Mouse (Mus musculus): ENCODE data around the gene Nfasc. TPM values are rescaled to one million over a fixed set of nuclear protein-coding genes. Genes with fewer than 3 reads are reported as not detected.

The Nfasc gene
- total RNA-seq, 2 experiments from 2014 or later = 2.7 to 5.0 TPM

DNA sequence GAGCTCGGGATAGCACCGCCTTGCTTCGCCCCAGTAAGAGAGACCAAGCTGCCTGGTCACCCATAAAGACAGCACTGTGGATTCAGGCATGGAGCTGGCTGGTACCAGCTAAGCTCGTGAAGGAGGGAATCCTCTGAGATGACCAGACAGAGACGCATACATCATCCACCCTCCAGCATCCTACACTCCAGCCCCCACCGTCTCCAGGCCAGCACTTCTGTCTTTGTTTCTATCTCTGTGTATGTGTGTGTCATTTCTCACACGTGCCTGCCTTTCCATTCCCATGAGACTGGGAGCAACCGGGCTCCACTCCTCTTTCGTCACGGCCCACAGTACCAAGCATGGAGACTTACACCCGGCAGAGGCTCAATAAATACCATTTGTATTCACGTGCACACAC is 9.3 kb downstream of the Nfasc start:
- DNase-seq = no peak

DNA sequence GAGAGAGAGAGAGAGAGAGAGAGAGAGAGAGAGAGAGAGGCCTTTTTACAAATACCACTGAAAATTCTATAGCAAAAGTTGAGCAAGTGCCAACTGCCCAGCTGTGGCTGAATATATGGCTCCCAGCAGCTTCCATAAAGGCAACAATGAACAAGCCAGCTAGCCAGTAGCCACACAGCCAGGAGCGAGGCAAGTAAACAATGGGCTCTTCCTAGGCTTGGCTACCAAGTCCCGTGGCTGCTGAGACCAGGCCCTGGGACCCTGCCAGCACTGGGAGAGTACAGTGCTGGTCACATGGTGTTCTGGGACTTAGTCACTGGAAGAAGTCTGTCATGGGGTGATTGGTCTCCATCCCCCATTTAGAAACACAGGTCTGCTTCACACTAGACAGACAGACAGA is 14.0 kb downstream of the Nfasc start:
- no peak for DNase-seq

DNA sequence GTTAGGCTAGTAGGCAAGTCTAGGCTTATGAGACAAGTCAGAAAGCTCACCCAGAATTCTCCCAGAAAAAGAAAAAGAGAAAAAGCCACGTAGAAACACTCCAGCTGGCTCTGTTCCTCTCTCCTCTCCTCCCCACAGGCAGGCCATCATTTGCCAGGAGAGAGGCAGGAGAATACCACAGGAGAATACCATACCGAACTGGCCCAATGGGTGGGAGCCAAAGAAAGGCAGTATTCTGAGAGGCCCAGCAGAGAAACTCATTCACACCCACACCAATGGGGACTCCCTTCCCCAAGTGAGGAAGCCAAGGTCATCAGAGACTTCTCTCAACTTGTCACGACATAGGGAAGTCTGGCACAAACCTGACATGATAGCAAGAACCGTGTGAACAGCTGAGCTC is 19.2 kb downstream of the Nfasc start:
- DNase-seq = no peak

DNA sequence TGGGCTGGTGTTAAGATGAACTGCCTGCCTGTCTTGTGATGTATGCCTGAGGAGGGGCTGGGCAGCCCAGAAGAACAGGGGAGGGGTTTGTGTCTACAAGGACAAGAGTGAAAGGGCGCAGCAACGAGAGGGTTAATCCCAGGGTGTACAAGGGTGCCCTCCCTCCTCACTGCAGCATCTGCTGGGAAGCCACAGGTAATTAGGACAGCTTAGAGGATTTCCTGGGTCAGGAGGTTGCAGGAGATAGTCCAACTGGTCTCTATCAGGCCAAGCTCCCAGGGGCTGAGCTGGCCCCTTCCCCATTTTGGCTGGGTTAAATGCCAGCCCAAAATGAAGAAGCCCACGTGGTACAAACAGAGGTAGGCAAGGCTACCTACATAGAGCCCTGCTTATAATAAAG is 20.3 kb downstream of the Nfasc start:
- no peak for DNase-seq

DNA sequence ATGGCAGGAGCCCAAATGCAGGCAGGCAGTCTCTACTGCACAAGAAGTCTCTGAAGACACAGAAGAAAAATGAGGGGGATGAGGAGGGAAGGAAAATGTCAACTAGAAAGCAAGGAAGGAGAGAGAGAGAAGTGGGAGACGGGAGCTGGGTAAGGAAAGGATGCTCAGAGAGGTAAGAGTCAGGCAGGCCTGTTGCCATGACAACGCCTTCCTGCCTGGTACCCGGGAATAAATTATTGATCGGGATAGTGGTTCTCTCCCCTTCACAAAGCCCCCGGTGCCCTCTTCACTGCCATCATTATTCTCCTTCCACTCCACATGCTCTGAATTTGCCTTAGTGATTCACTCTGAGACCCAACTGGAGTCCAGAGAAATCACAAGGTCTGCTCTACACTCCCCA is 23.4 kb downstream of the Nfasc start:
- DNase-seq = no peak

DNA sequence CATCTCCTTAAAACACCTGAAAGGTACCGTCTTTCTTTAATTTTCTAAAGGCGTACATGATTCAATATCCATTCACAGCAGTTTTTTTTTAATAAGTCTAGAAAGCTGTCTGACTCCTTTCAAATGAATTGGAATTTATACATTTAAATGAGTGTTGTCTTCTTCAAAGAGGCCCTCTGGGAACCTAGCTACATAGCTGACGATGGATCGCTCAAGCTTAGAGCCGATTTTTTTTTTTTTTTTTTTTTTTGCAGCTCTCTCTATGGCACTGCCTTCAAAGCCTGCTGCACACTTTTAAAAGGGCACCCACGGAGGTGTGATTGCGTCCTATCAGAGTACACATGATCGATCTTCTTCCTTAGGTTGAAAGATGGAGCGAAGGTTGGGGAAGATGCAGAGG is 26.6 kb downstream of the Nfasc start:
- no peak for DNase-seq

DNA sequence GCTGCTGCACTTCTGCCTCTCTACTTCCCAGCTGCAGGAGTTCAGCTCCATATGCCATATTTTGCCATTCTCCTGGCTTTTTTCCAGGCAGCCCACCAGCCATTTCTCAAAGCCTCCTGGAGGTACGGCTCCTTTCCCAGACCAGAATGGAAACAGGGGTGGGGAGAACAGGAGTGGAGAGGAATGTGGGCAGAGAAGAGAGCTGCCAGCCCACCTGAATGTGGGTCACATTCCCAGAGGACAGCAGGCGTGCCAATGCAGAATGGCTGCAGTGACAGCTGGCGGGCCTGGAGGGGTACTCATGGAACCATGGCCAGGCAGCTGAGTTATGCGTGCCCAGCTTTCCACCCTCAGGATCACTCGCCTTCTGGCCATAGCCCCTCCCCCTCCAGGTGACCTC is 32.2 kb downstream of the Nfasc start:
- no peak for DNase-seq

DNA sequence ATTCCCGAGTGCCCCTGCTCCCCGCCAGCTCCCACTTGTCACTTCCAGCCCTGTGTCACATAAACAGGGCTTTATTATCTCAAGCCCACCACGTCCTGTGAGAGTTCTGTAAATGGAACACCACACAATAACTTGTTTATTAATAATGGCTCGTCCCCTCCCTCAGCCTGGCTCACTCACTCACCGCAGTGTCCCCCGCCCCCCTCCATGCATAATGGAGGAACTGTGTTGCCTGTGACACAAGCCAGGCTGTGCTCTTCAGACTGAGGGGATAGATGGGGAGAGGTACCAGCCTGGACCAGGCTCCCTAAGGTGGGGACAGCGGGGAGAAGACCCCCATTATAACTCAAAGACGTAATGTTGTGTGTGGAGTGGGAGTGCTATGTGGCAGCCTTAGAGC is 34.3 kb downstream of the Nfasc start:
- no peak for DNase-seq

DNA sequence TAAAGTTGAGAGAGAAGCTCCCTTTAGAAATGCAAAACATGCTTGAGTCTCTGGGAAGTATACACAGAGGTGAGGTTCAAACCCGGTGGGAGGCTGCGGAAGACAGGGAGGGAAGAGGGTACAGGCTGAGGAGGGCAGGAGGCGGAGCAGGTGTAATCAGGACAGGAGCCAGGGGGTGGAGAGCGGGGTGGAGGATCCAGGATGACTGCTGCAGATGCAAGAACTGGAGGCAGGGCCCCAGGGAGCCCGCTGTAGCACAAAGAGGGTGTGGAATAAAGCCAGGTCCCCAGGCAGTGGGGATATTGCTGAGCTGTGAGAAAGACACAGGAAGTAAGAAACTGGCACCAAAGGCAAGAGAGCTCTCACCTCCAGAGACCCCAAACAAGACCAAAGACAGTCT is 38.1 kb downstream of the Nfasc start:
- DNase-seq = no peak

DNA sequence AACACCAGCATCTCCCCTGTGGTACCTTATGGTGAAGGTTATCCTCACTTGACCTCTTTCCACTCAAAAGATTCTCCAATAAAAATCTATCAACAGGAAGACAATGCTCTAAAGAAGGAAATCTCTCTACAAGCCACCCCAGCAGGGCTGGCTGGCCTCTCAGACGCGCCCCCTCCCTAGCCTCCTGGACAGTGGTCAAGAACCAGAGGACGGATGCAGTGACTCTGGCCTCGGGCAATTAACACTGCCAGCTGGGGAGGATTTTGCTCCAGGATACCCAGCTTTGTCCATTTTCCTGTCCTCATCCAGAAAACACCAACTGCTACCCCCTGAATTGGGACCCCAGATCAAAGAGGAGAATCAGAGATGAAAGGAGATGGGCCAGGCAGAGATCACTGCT is 44.7 kb downstream of the Nfasc start:
- DNase-seq = no peak

DNA sequence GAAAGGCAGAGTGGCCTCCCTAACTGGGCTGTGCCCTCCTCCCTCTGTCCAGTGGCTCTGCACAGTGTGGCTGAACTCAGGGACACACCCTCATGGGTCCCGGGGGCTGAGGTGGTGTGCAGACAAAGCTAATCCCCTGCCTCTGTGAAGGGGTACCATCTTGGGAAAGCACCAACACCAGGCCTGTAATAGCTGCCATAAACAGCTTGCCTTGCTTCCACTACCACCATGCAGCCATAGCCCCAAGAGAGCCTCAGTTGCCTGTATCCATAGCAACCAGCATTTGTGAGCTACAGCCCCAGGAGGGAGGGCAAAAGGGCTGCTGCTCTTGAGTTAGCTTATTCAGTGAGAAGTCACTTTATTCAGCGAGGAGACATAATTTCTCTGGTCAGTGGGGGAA is 45.4 kb downstream of the Nfasc start:
- DNase-seq = no peak

DNA sequence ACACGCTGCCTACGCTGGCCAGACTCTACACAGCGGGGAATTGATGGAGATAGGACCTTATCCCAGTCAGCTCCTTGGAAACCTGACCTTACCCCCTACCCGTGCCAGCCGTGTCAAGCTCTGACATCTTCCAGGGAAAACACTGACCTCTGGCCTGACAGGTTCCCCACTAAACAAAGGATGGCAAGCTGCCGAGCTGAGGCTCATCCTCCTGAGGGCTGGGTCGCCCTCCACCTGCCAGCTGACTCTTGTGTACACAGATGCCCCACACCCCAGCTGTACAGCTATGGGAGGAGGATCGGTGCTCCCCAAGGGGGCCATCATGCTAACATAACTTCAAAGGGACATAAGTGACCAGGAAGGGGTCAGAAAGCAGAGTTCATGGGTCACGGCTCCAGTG is 47.6 kb downstream of the Nfasc start:
- DNase-seq = no peak

DNA sequence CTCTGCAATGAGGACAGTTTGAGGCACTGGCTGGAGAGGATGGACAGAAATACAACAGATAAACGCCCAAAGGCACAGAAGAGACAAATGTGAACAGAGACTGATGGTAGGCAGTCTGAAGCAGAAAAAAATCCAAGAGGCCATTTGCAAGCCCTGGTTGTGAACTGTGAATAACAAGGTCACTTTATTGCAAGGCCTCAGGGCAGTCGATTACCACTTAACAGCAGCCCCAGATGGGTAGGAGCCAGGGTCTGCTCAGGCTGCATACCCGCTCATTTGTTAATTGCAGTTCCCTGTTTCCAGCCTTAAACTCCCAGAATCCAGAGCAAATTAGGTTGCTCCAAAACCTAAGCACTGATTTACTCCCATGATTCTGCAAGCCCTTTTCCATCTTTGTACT is 52.4 kb downstream of the Nfasc start:
- no peak for DNase-seq

DNA sequence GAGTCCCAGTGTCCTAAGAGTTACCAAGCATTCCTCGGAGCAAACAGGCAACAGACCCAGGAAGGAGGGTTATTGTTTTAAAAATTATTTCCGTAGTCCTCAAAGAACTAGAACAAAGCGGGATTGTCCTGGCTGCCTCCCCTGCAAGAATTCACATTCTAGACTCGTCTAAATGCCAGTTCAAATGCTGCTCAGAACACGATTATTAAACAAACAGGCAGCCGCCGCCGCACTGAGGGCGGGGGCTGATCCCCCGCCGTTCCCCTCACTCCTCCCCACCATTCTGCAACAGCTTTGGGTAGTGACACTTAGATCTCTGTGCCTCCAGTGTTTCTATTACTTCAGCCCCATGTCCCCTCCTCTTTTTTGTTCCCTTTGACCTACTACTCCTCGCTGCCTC is 62.7 kb downstream of the Nfasc start:
- no peak for DNase-seq

DNA sequence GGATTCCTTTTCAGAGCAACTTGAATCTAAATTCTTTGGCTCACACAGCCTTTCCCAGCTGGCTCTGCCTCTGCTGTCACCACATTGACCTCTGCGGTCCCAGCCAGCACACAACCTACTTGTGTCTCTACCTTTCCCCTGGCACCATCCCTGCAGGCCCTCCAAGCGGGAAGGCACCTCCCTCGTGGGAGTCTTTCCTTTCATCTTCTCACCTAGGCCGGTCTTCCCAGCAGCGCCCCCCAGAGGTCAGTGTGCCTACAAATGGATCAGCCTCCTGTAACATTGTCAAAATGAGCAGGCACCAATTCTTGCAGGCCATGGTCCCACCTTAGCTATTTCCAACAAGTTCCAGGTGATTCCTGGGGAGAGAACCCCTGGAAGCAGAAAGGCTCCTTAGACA is 63.5 kb downstream of the Nfasc start:
- no peak for DNase-seq

DNA sequence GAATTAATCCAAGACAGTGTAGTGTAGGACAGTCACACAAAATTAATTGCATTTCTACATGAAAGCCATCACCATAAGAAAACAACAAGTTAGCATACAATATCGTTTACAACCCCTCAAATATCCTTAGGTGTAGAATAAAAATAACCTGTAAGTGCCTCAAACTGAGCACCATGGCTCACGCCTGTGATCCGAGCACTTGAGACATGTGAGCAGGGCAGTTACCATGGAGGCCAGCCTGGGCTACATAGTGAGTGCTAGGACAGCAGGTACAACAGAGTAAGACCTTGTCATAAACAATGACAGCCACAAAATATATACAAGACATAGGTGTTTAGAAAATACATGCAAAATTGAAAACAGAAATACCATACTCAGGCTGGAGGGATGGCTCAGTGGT is 68.9 kb downstream of the Nfasc start:
- no peak for DNase-seq

DNA sequence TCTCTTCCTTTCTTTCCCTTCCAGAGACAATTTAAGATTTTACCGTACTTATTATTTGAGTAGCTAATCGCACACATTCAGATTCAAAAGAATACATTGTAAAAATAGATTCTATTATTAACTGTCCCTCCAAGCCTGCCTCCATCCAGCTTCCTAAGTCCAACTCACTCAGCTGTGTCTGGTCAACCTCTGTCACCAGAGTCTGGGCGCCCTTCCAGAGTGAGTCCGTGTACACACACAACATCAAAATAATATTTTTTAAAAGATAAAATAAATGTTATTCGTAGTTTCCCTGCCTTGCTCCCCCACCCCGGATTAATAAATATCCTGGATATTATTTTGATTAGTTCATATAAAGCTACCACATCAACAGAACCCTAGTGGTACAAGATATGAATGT is 72.4 kb downstream of the Nfasc start:
- no peak for DNase-seq

DNA sequence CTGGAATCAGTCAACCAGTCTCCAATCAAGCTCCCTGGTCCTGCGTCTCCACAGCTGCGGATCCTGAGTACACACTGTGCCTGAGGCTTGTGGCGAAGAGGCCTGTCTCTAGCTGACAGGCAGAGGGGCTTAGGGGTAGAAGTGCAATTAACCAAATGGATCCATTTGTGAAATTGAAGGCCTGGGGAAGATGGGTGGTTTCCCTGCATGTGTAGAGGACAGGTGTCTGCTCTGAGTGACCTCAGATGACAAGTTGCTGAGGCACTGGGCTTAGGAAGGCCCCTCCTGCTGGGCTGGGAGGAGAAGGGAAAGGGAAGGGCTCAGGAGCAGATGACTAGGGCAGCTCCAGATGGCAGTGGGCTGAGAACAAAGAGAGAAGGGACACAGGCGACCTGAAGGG is 81.2 kb downstream of the Nfasc start:
- no peak for DNase-seq

DNA sequence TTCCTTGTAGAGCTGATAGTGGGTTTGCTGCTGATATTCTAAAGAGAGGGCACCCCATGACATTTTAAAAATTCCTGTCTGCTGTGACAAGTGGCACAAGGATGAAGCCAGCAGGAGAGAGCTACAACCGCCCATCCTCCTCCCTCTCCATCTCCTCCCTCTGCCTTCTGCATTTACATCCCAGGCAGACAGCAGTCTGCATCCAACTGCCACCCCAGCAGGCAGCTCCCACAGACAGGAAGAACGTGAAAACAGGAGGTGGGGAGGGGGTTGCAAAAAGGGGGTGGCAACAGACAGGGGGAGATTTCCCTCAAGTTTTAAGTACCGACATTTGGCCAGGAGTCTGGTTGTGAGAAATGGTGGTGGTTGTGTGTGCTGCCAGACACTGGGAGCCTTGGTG is 82.0 kb downstream of the Nfasc start:
- no peak for DNase-seq

DNA sequence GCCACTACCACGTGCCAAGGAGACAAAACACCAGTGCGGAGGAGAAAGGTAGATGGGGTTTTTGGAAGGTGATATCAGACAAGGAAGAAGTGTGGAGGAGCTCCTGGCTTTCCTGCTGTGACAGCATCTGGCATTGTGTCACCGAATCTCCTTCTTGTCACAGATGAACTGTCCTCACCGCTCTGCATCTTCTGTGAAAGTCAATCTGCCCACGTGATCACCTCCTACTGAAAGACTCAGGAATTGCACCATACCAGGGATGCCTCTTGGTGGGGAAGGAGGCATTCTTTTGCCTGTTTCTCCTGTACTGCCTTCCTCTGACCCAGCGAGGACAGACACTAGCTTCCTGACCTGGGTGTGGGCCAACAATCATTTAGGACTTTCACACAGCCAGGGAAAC is 86.0 kb downstream of the Nfasc start:
- no peak for DNase-seq

DNA sequence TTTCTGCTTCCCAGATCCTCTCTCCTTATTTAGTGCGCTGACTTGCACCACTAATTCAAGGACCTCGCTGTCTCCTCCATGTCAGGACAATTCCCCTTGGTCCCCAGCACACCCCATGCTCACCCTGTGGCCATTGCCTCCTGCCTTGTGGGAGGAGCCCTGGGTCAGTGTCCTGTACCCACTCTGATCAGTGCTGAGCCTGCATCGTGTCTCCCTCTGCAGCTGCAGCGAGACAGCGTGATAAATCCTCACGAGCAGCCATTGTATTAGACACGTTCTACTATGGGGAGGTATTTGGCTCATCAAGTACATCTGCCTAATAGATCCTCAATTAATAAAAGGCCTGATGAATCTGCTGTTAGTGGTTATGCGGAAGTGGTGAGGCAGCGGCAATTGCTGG is 86.8 kb downstream of the Nfasc start:
- DNase-seq = no peak

DNA sequence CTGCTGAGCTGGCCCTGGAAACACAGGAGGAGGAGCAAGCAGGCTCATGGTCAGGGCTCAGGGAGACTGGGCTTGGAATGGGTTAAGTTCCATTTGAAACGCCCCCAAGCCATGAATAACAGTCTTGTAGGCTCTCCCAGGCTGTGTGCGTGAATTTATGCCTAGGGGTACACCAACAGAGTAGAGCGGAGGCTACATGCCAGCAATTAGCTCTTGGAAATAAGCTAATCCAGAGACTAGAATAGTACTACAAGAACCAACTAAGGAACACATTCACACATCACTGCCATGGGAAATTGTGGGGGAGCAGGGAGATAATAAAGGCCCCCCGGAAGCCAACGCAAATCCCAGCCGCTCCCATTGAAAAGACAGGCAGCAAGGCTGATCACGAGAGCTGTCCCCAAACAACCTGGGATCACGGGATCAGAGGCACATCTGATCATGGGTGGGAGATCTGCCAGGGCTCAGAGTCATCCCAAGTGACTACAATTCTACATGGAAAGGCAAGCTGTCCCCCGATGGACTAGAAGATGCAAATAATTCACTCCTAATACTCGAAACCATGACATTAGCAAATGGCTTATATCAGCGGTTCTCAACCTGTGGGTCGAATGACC is 87.6 kb downstream of the Nfasc start:
- DNase-seq = no peak

DNA sequence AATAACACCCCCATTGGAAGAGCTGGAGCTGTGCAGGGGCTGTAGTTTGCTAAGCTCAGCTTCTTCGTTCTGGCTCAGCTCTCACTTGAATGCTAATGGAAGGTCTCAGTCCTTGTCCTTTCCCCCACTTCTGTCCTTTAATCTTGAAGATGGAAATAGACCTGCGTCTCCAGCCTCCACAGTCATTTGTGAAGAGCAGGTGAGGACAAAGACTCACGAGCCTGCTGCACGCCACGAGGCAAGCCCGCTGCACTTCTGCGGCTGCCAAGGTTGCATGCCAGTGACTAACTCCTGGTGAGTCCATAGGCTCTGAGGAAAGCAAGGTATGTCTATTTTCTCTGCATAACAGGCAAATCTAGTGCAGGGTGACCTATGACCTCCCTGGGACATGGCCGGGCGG is 88.4 kb downstream of the Nfasc start:
- DNase-seq = no peak

DNA sequence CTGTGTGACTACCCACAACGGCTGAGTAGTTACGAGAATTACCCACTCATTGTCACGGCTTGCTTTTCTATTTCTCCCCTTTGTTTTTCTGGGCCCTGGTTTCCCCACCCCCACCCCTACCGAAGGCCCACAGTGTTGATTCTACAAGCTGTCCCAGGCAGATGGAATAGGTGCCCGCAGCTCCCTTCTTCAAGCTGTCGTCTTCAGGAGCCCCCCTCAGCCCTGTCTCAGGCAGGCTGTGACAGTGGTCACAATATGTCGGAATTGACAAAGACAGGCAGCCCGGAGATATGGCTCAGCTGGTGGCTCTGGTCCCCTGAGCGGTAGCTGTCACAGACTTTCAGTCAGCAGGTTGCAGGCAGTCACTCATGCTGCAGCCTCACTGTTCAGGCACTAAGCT is 90.9 kb downstream of the Nfasc start:
- no peak for DNase-seq

DNA sequence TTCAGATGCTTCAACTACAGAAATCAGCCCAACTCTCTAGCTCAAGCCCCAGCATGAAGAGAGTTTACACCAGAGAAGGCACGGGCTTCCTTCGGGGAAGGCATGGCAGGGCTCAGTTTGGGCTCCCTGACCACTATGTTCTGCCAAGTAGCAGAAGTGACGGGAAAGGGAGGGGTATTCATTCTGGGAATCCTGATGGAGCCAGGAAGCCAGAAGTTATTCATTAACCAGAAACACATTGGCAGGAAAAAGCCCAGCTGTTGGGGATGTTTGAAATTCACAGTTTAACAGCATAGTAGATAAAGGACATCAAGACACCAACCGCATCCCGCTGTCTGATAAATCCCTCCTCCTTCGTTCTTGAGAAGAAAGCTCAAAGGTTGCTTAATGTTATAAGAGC is 93.6 kb downstream of the Nfasc start:
- no peak for DNase-seq
